Mouse (Mus musculus): Measurements from ENCODE around the gene Aox3. TPM values are rescaled to one million over a fixed set of nuclear protein-coding genes. Genes with fewer than 3 reads are reported as not detected.

Gene Aox3
- polyA plus RNA-seq, 1 experiment, result 0.43 TPM

- Histone ChIP-seq H3K27ac (ENCODE audit: control insufficient read depth, insufficient read depth, low read length) (no peak overlapping the region), H3K27me3 (ENCODE audit: control insufficient read depth, insufficient read depth, low read length) (no peaks in the 10 kb centered on the region), H3K4me3 (ENCODE audit: control insufficient read depth, insufficient read depth, low read length) (no peak overlapping the region), H3K4me1 (replicated peaks; ENCODE audit: control insufficient read depth, insufficient read depth, low read length) (peaks cover 2% of the 10 kb centered on the region; the same call in 1 of the 2 replicates), H3K36me3 (ENCODE audit: control insufficient read depth, insufficient read depth, low read length) (no peaks in the 10 kb centered on the region)
- TF ChIP-seq CTCF (IDR thresholded peaks at IDR 0.05; ENCODE audit: borderline replicate concordance, control insufficient read depth, extremely low read depth, insufficient read depth, low read length, poor library complexity) (no peak), POLR2A (IDR thresholded peaks at IDR 0.05; ENCODE audit: control insufficient read depth, extremely low read depth, insufficient read depth, low read length, poor library complexity) (no peak)
- DNase-seq, result no peak
- WGBS, result 99% methylated on average over 2 of the region's 2 CpGs
Measured at GRCm38 (mm10) chr1:58072416-58072815, 40.5 kb upstream of the Aox3 start.

GRCm38 (mm10) chr1:58072991-58073730 is 39.8 kb upstream of the Aox3 start:
- DNase-seq, result no peak

GRCm38 (mm10) chr1:58074266-58074665 is 38.7 kb upstream of the Aox3 start:
- Histone ChIP-seq H3K27ac (ENCODE audit: control insufficient read depth, insufficient read depth, low read length) (no peak overlapping the region), H3K4me1 (replicated peaks; ENCODE audit: control insufficient read depth, insufficient read depth, low read length) (peaks cover 2% of the 10 kb centered on the region; the same call in 1 of the 2 replicates), H3K36me3 (ENCODE audit: control insufficient read depth, insufficient read depth, low read length) (no peaks in the 10 kb centered on the region), H3K27me3 (ENCODE audit: control insufficient read depth, insufficient read depth, low read length) (no peaks in the 10 kb centered on the region), H3K4me3 (ENCODE audit: control insufficient read depth, insufficient read depth, low read length) (no peak overlapping the region)
- no peak for DNase-seq
- TF ChIP-seq CTCF (IDR thresholded peaks at IDR 0.05; ENCODE audit: borderline replicate concordance, control insufficient read depth, extremely low read depth, insufficient read depth, low read length, poor library complexity) (no peak), POLR2A (IDR thresholded peaks at IDR 0.05; ENCODE audit: control insufficient read depth, extremely low read depth, insufficient read depth, low read length, poor library complexity) (no peak)
- WGBS, result 96% methylated on average over 2 of the region's 2 CpGs

More at GRCm38 (mm10) chr1:58072991-58073730, 39.8 kb upstream of the Aox3 start:
- peaks cover 2% of the 10 kb centered on the region; the same call in 1 of the 2 replicates for H3K4me1 ChIP-seq (replicated peaks; ENCODE audit: control insufficient read depth, insufficient read depth, low read length)
- no peak overlapping the region for H3K27ac ChIP-seq (ENCODE audit: control insufficient read depth, insufficient read depth, low read length)
- TF ChIP-seq POLR2A (IDR thresholded peaks at IDR 0.05; ENCODE audit: control insufficient read depth, extremely low read depth, insufficient read depth, low read length, poor library complexity), result no peak
- TF ChIP-seq CTCF (IDR thresholded peaks at IDR 0.05; ENCODE audit: borderline replicate concordance, control insufficient read depth, extremely low read depth, insufficient read depth, low read length, poor library complexity), result no peak
- H3K4me3 ChIP-seq (ENCODE audit: control insufficient read depth, insufficient read depth, low read length), result no peak overlapping the region
- H3K36me3 ChIP-seq (ENCODE audit: control insufficient read depth, insufficient read depth, low read length), result no peaks in the 10 kb centered on the region
- H3K27me3 ChIP-seq (ENCODE audit: control insufficient read depth, insufficient read depth, low read length), result no peaks in the 10 kb centered on the region
- WGBS, result 73% methylated on average over 12 of the region's 12 CpGs

GRCm38 (mm10) chr1:58077882-58078281 is 35.0 kb upstream of the Aox3 start:
- Histone ChIP-seq H3K4me3 (ENCODE audit: control insufficient read depth, insufficient read depth, low read length) (no peak overlapping the region), H3K4me1 (replicated peaks; ENCODE audit: control insufficient read depth, insufficient read depth, low read length) (peaks cover 2% of the 10 kb centered on the region; the same call in 1 of the 2 replicates), H3K27ac (ENCODE audit: control insufficient read depth, insufficient read depth, low read length) (no peak overlapping the region), H3K27me3 (ENCODE audit: control insufficient read depth, insufficient read depth, low read length) (no peaks in the 10 kb centered on the region), H3K36me3 (ENCODE audit: control insufficient read depth, insufficient read depth, low read length) (no peaks in the 10 kb centered on the region)
- TF ChIP-seq CTCF (IDR thresholded peaks at IDR 0.05; ENCODE audit: borderline replicate concordance, control insufficient read depth, extremely low read depth, insufficient read depth, low read length, poor library complexity) (no peak), POLR2A (IDR thresholded peaks at IDR 0.05; ENCODE audit: control insufficient read depth, extremely low read depth, insufficient read depth, low read length, poor library complexity) (no peak)
- no peak for DNase-seq

- H3K36me3 ChIP-seq (ENCODE audit: control insufficient read depth, insufficient read depth, low read length), result no peaks in the 10 kb centered on the region
- no peak for TF ChIP-seq CTCF (IDR thresholded peaks at IDR 0.05; ENCODE audit: borderline replicate concordance, control insufficient read depth, extremely low read depth, insufficient read depth, low read length, poor library complexity)
- no peak for TF ChIP-seq POLR2A (IDR thresholded peaks at IDR 0.05; ENCODE audit: control insufficient read depth, extremely low read depth, insufficient read depth, low read length, poor library complexity)
- 95% methylated on average over 7 of the region's 7 CpGs for WGBS
- DNase-seq, result no peak
- H3K4me3 ChIP-seq (ENCODE audit: control insufficient read depth, insufficient read depth, low read length), result no peak overlapping the region
- no peak overlapping the region for H3K27ac ChIP-seq (ENCODE audit: control insufficient read depth, insufficient read depth, low read length)
- H3K27me3 ChIP-seq (ENCODE audit: control insufficient read depth, insufficient read depth, low read length), result no peaks in the 10 kb centered on the region
- H3K4me1 ChIP-seq (replicated peaks; ENCODE audit: control insufficient read depth, insufficient read depth, low read length), result no peaks in the 10 kb centered on the region
Measured at GRCm38 (mm10) chr1:58078390-58078789, 34.5 kb upstream of the Aox3 start.

GRCm38 (mm10) chr1:58079689-58080088 is 33.2 kb upstream of the Aox3 start:
- Histone ChIP-seq H3K4me1 (replicated peaks; ENCODE audit: control insufficient read depth, insufficient read depth, low read length) (no peaks in the 10 kb centered on the region), H3K36me3 (ENCODE audit: control insufficient read depth, insufficient read depth, low read length) (no peaks in the 10 kb centered on the region), H3K27me3 (ENCODE audit: control insufficient read depth, insufficient read depth, low read length) (no peaks in the 10 kb centered on the region), H3K4me3 (ENCODE audit: control insufficient read depth, insufficient read depth, low read length) (no peak overlapping the region), H3K27ac (ENCODE audit: control insufficient read depth, insufficient read depth, low read length) (no peak overlapping the region)
- no peak for TF ChIP-seq CTCF (IDR thresholded peaks at IDR 0.05; ENCODE audit: borderline replicate concordance, control insufficient read depth, extremely low read depth, insufficient read depth, low read length, poor library complexity)
- TF ChIP-seq POLR2A (IDR thresholded peaks at IDR 0.05; ENCODE audit: control insufficient read depth, extremely low read depth, insufficient read depth, low read length, poor library complexity), result no peak
- DNase-seq, result no peak
- 97% methylated on average over 5 of the region's 5 CpGs for WGBS

Measured in thymus, adult 2 months (tissue).